Mouse (Mus musculus) layer of hippocampus, adult 9-10 months (tissue): ENCODE data around the gene Nfe2l2.
A peak's percentile ranks its signal among the peaks of the same experiment; 100 is the strongest.

Experiments
- DNase-seq: peaks from one replicate; pipeline ENCODE4 v3.0.0; 2022; ENCODE audit warnings: low spot score

Nfe2l2 gene

GRCm38 (mm10) chr2:75685458-75685861, 19.0 kb downstream of the Nfe2l2 start:
- DNase-seq: no peak

- no peak for DNase-seq
These were observed 19.9 kb downstream of the Nfe2l2 start for GRCm38 (mm10) chr2:75684526-75684925.

GRCm38 (mm10) chr2:75682978-75683709, 21.3 kb downstream of the Nfe2l2 start:
- DNase-seq: peak; percentile 45

GRCm38 (mm10) chr2:75681439-75681838, 23.0 kb downstream of the Nfe2l2 start:
- no peak for DNase-seq

GRCm38 (mm10) chr2:75679947-75680346, 24.5 kb downstream of the Nfe2l2 start:
- no peak for DNase-seq

- no peak for DNase-seq
These were observed 27.9 kb downstream of the Nfe2l2 start for GRCm38 (mm10) chr2:75676567-75676966.

GRCm38 (mm10) chr2:75672561-75672960, 31.9 kb downstream of the Nfe2l2 start:
- no peak for DNase-seq

GRCm38 (mm10) chr2:75671337-75671660, 33.1 kb downstream of the Nfe2l2 start:
- no peak for DNase-seq

GRCm38 (mm10) chr2:75670446-75671336, 33.8 kb downstream of the Nfe2l2 start:
- no peak for DNase-seq

GRCm38 (mm10) chr2:75669491-75670445, 34.7 kb downstream of the Nfe2l2 start:
- DNase-seq: no peak

- DNase-seq: no peak
These were observed 43.3 kb downstream of the Nfe2l2 start for GRCm38 (mm10) chr2:75661106-75661505.

GRCm38 (mm10) chr2:75660255-75660948, 44.0 kb downstream of the Nfe2l2 start:
- DNase-seq: no peak

GRCm38 (mm10) chr2:75659629-75659960, 44.8 kb downstream of the Nfe2l2 start:
- peak; percentile 74 for DNase-seq

GRCm38 (mm10) chr2:75658727-75659628, 45.5 kb downstream of the Nfe2l2 start, which contains the start of gene Hnrnpa3:
TSS of gene Hnrnpa3 (plus strand) at chr2:75659261.
- peak; percentile 96 for DNase-seq

- DNase-seq: no peak
These were observed 46.3 kb downstream of the Nfe2l2 start for GRCm38 (mm10) chr2:75657907-75658691.

- DNase-seq: no peak
These were observed 47.5 kb downstream of the Nfe2l2 start for GRCm38 (mm10) chr2:75656924-75657323.

- DNase-seq: no peak
These were observed 49.8 kb downstream of the Nfe2l2 start for GRCm38 (mm10) chr2:75654679-75655078.

GRCm38 (mm10) chr2:75653150-75653549, 51.3 kb downstream of the Nfe2l2 start:
- DNase-seq: no peak

GRCm38 (mm10) chr2:75650437-75650836, 54.0 kb downstream of the Nfe2l2 start:
- DNase-seq: no peak

- no peak for DNase-seq
These were observed 59.2 kb downstream of the Nfe2l2 start for GRCm38 (mm10) chr2:75645251-75645650.
